Mouse (Mus musculus): ENCODE measurements around the gene Hhipl1. TPM values are rescaled to one million over a fixed set of nuclear protein-coding genes. Genes with fewer than 3 reads are reported as not detected.
A peak's percentile ranks its signal among the peaks of the same experiment; 100 is the strongest.

The Hhipl1 gene
- polyA plus RNA-seq, 1 experiment from 2014 or later: not detected

GRCm38 (mm10) chr12:108284455-108285224 is 21.4 kb upstream of the Hhipl1 start:
- H3K4me1 ChIP-seq (replicated peaks): no peaks in the 10 kb centered on the region
- H3K27ac ChIP-seq: no peak overlapping the region
- H3K27me3 ChIP-seq: peaks cover 19% of the 10 kb centered on the region
- H3K4me3 ChIP-seq (replicated peaks): no peak overlapping the region
- WGBS (ENCODE audit: insufficient replicate concordance): 33% methylated on average over 14 of the region's 14 CpGs
- no peaks in the 10 kb centered on the region for H3K9me3 ChIP-seq (replicated peaks)
- no peak overlapping the region for H3K9ac ChIP-seq
- no peaks in the 10 kb centered on the region for H3K36me3 ChIP-seq
- H3K4me2 ChIP-seq: no peak overlapping the region
- DNase-seq (no peak), ATAC-seq (ENCODE audit: low read depth) (no peak)

DNA sequence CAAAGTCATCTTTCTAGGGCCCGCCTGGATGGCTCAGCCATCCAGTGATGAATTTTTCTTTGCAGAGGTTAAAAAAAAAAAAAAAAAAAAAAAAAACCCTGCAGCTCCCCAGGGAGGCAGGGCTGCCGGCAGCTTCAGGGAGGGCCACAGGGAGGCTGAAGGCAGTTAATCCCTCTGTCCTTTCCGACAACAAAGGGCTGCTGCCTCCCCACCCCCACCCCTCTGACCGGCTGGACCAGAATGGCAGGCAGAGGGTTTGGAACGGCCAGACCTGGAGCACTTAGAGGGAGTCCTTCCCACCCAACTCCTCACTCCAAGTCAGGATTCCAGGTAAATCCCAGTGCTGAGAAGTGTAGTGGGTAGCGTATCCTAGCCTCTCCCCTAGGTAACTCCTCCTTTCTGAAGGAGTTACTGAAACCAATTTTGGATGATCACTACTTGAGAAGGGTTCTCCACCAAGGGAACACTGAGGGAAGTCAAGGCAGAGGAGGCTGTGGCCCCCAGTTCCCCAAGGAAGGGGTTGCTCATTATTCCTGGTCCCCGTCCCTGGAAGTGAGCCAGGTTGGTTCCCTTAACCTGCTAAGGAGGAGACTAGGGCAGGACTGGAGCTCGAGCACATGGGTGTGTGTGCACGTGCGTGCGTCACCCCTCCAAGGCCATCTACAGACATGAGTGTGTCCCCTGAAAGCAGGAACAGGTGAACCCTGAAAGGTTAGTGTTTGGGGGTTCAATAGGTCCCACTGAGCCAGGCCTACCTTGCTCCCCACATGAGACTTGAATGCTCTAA is 20.7 kb upstream of the Hhipl1 start:
- DNase-seq: no peak
- Histone ChIP-seq H3K4me3 (replicated peaks) (no peak overlapping the region), H3K36me3 (no peaks in the 10 kb centered on the region), H3K9ac (no peak overlapping the region), H3K4me2 (no peak overlapping the region), H3K27ac (no peak overlapping the region), H3K27me3 (peaks cover 19% of the 10 kb centered on the region), H3K4me1 (replicated peaks) (no peaks in the 10 kb centered on the region), H3K9me3 (replicated peaks) (no peaks in the 10 kb centered on the region)
- ATAC-seq (ENCODE audit: low read depth): no peak
- WGBS (ENCODE audit: insufficient replicate concordance): 34% methylated on average over 11 of the region's 11 CpGs

DNA sequence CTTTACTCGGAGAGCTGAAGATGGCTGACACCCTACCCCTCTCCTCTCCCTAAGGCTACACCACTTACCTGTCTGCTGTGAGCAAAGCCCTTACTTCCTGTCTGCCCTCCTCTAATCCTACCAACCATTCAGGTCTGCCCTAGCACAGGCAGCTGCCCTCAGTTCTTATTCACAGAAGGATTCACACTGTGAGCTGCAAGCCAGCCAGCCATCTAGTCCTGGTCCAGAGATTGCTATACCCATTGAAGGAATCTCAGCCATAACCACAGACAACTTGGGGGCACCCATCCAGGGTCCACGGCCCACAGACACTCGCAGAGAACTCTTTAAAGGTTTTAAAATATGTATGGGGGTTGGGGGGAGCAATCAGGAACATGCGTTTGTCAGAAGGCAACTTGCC is 19.7 kb upstream of the Hhipl1 start:
- Histone ChIP-seq H3K27me3 (peaks cover 19% of the 10 kb centered on the region), H3K4me1 (replicated peaks) (no peaks in the 10 kb centered on the region), H3K27ac (no peak overlapping the region), H3K9me3 (replicated peaks) (no peaks in the 10 kb centered on the region), H3K36me3 (no peaks in the 10 kb centered on the region), H3K4me2 (no peak overlapping the region), H3K9ac (no peak overlapping the region), H3K4me3 (replicated peaks) (no peak overlapping the region)
- ATAC-seq (ENCODE audit: low read depth) (no peak), DNase-seq (no peak)
- WGBS (ENCODE audit: insufficient replicate concordance): 51% methylated on average over 4 of the region's 4 CpGs

DNA sequence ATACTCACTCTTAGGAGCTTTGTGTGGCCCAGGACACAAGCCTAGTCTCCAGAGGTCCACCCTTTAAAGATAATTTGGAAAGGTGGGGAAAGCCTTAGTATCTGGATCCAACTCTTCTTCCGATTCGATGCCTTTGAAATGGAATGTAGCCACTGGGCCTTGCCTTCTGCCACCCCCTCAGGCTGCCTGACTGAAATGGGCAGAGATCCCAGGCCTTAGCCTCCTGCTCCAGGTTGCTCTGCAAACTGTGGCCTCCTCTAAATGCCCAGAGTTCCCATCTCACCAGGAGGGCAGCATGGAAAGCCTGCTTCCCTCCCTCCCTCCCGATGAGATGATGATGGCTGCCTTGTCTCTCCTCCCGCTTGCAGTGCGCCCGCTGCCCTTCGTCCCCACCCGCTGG is 19.1 kb upstream of the Hhipl1 start:
- H3K36me3 ChIP-seq: no peaks in the 10 kb centered on the region
- DNase-seq (no peak), ATAC-seq (ENCODE audit: low read depth) (no peak)
- no peaks in the 10 kb centered on the region for H3K4me1 ChIP-seq (replicated peaks)
- H3K4me3 ChIP-seq (replicated peaks): no peak overlapping the region
- WGBS (ENCODE audit: insufficient replicate concordance): 86% methylated on average over 8 of the region's 8 CpGs
- peaks cover 21% of the 10 kb centered on the region for H3K27me3 ChIP-seq
- no peak overlapping the region for H3K4me2 ChIP-seq
- H3K9me3 ChIP-seq (replicated peaks): no peaks in the 10 kb centered on the region
- H3K9ac ChIP-seq: no peak overlapping the region
- H3K27ac ChIP-seq: no peak overlapping the region

DNA sequence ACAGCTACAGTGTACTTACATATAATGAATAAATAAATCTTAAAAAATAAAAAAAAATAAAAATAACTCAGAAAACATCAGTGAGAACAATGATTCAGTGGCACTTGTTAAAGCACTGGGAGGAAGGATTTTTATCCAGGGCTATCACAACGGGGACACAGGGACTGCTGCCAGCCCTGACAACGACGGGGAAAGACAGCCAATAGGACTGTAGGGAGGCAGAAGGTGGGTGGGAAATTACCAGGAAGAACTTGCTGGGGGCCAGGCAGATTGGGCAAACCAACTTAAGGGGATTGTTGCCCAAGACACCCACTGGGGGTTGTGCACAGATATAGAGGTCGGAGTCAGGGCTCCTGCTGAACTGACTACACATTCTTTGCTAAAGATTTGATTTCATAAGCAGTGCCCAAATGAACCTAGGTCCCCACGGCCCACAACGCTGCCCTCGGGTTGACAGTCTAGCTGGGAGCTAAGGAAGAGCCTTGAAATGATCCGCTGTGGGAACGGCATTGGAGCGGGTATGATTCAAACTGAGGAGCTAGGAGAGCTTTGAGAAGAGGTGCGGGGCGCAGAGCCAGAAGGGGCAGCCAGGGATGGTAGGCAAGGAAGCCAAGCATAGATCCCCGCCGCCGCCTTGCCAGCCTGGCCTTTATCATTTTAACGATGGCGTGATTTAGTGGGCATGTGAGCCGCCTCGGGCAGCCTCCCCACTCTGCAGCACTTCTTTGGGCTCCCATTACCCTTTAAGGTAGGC is 17.8 kb upstream of the Hhipl1 start:
- H3K4me3 ChIP-seq (replicated peaks): no peak overlapping the region
- peaks cover 19% of the 10 kb centered on the region for H3K27me3 ChIP-seq
- no peak for DNase-seq

GRCm38 (mm10) chr12:108292419-108292818 is 13.7 kb upstream of the Hhipl1 start:
- ATAC-seq (ENCODE audit: low read depth): peak; percentile 60
- Histone ChIP-seq H3K4me3 (replicated peaks) (no peak overlapping the region), H3K36me3 (no peaks in the 10 kb centered on the region), H3K4me2 (peak overlapping the region; percentile 33; the same call in 1 of the 2 replicates), H3K27me3 (peaks cover 14% of the 10 kb centered on the region), H3K9ac (no peak overlapping the region), H3K4me1 (replicated peaks) (peaks cover 5% of the 10 kb centered on the region; the same call in 1 of the 2 replicates), H3K27ac (no peak overlapping the region), H3K9me3 (replicated peaks) (no peaks in the 10 kb centered on the region)
- DNase-seq: no peak
- 13% methylated on average over 9 of the region's 9 CpGs for WGBS (ENCODE audit: insufficient replicate concordance)

More for the DNA sequence above, 17.8 kb upstream of the Hhipl1 start:
- WGBS (ENCODE audit: insufficient replicate concordance): 76% methylated on average over 19 of the region's 19 CpGs
- no peak overlapping the region for H3K9ac ChIP-seq
- H3K36me3 ChIP-seq: no peaks in the 10 kb centered on the region
- peaks cover 5% of the 10 kb centered on the region; the same call in 1 of the 2 replicates for H3K4me1 ChIP-seq (replicated peaks)
- no peak for ATAC-seq (ENCODE audit: low read depth)
- H3K27ac ChIP-seq: no peak overlapping the region
- H3K9me3 ChIP-seq (replicated peaks): no peaks in the 10 kb centered on the region
- H3K4me2 ChIP-seq: no peak overlapping the region

DNA sequence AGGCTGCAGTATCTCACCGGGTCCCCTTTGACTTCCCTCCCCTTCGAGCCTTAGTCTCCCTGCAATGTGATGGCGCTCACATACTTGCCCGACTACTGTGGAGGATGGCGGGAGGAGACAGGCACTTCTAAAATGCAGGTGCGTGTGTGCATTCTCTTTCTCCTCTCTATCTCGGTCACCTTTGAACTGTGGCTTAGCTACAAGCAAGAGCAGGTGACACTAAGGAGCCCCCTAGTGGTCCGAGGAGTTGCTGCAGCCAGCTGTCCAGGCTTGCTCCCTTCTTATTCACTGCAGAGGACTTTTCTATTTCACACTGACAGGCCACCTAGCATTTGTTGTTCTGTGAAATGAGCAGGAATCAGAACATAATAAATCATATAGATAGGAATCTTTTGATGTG is 13.1 kb upstream of the Hhipl1 start:
- Histone ChIP-seq H3K4me1 (replicated peaks) (peaks cover 5% of the 10 kb centered on the region; the same call in 1 of the 2 replicates), H3K9ac (no peak overlapping the region), H3K4me2 (peak overlapping the region; percentile 33; the same call in 1 of the 2 replicates), H3K27me3 (peaks cover 14% of the 10 kb centered on the region), H3K27ac (no peak overlapping the region), H3K9me3 (replicated peaks) (no peaks in the 10 kb centered on the region), H3K4me3 (replicated peaks) (no peak overlapping the region), H3K36me3 (no peaks in the 10 kb centered on the region)
- peak; percentile 37 for DNase-seq
- peak; percentile 29 for ATAC-seq (ENCODE audit: low read depth)
- 6% methylated on average over 8 of the region's 8 CpGs for WGBS (ENCODE audit: insufficient replicate concordance)

- no peaks in the 10 kb centered on the region for H3K9me3 ChIP-seq (replicated peaks)
- 74% methylated on average over 3 of the region's 3 CpGs for WGBS (ENCODE audit: insufficient replicate concordance)
- no peaks in the 10 kb centered on the region for H3K36me3 ChIP-seq
- no peak overlapping the region for H3K27ac ChIP-seq
- ATAC-seq (ENCODE audit: low read depth): no peak
- no peak overlapping the region for H3K4me2 ChIP-seq
- no peak overlapping the region for H3K9ac ChIP-seq
- no peak for DNase-seq
- H3K4me1 ChIP-seq (replicated peaks): peaks cover 5% of the 10 kb centered on the region; the same call in 1 of the 2 replicates
- H3K4me3 ChIP-seq (replicated peaks): no peak overlapping the region
- peaks cover 14% of the 10 kb centered on the region for H3K27me3 ChIP-seq
Observed at GRCm38 (mm10) chr12:108294620-108295019, 11.4 kb upstream of the Hhipl1 start.

- Histone ChIP-seq H3K9ac (no peak overlapping the region), H3K36me3 (no peaks in the 10 kb centered on the region), H3K27me3 (peaks cover 11% of the 10 kb centered on the region; the same call in 1 of the 2 replicates), H3K9me3 (replicated peaks) (no peaks in the 10 kb centered on the region), H3K4me2 (no peak overlapping the region), H3K4me1 (replicated peaks) (peaks cover 5% of the 10 kb centered on the region; the same call in 1 of the 2 replicates), H3K27ac (no peak overlapping the region), H3K4me3 (replicated peaks) (no peak overlapping the region)
- 54% methylated on average over 6 of the region's 6 CpGs for WGBS (ENCODE audit: insufficient replicate concordance)
- ATAC-seq (ENCODE audit: low read depth) (no peak), DNase-seq (no peak)
Observed at GRCm38 (mm10) chr12:108297033-108297432, 9.0 kb upstream of the Hhipl1 start.

DNA sequence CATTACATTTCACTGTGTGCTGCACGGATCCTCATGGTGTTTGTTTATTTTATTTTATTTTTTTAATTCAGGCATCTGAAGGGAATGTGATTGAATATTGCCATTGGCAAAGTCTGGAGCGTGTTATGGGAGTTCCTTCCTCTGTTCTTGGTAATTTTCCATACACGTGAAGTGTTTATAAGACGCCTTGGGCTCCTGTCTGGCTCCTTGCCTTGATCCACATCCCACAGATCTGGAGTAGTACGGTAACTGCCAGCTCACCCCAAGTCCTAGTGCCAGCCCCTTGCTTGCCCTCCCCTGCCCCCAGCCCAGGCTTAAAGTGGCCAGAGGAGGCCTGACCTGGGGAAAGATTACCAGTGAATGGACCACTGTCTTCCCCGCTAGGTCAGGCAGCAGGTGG is 5.1 kb upstream of the Hhipl1 start:
- 64% methylated on average over 6 of the region's 6 CpGs for WGBS (ENCODE audit: insufficient replicate concordance)
- no peak for ATAC-seq (ENCODE audit: low read depth)
- H3K4me1 ChIP-seq (replicated peaks): no peaks in the 10 kb centered on the region
- peaks cover 27% of the 10 kb centered on the region for H3K27me3 ChIP-seq
- no peak overlapping the region for H3K4me2 ChIP-seq
- H3K9me3 ChIP-seq (replicated peaks): no peaks in the 10 kb centered on the region
- H3K9ac ChIP-seq: no peak overlapping the region
- H3K36me3 ChIP-seq: no peaks in the 10 kb centered on the region
- no peak overlapping the region for H3K4me3 ChIP-seq (replicated peaks)
- DNase-seq: no peak
- H3K27ac ChIP-seq: no peak overlapping the region

- no peaks in the 10 kb centered on the region for H3K9me3 ChIP-seq (replicated peaks)
- H3K27ac ChIP-seq: no peak overlapping the region
- H3K4me1 ChIP-seq (replicated peaks): no peaks in the 10 kb centered on the region; the same call in 1 of the 2 replicates
- no peaks in the 10 kb centered on the region for H3K36me3 ChIP-seq
- H3K4me3 ChIP-seq (replicated peaks): no peak overlapping the region
- no peak overlapping the region for H3K4me2 ChIP-seq
- DNase-seq (no peak), ATAC-seq (ENCODE audit: low read depth) (no peak)
- peaks cover 55% of the 10 kb centered on the region for H3K27me3 ChIP-seq
- H3K9ac ChIP-seq: no peak overlapping the region
- WGBS (ENCODE audit: insufficient replicate concordance): 50% methylated on average over 6 of the region's 6 CpGs
Observed at GRCm38 (mm10) chr12:108303778-108304365, 2.2 kb upstream of the Hhipl1 start.
